In genomic region chr5:124032001-124032508, GRCm38 (mm10) we compare ENCODE assay signal across 8 mouse cellular contexts. TPM values are rescaled to one million over a fixed set of nuclear protein-coding genes. Genes with fewer than 3 reads are reported as not detected.
DNase-seq lines count a peak whose midpoint lies in the region; ATAC-seq and TF ChIP-seq lines count a peak whose summit lies in the region.

Gene Vps37b, minus strand, starts transcription at chr5:124032270.

- H3K9me3 ChIP-seq in embryonic facial prominence, embryonic 15.5 days (replicated peaks), result no peaks in the 10 kb centered on the region
- no peaks in the 10 kb centered on the region for H3K9me3 ChIP-seq in limb, embryonic 12.5 days
- no peaks in the 10 kb centered on the region for H3K9me3 ChIP-seq in midbrain, embryonic 14.5 days (ENCODE audit: control insufficient read depth, low read length)

- TF ChIP-seq CTCF in bone marrow macrophage, adult 2 months (IDR thresholded peaks at IDR 0.05; ENCODE audit: low read depth, low read length), result no peak

- TF ChIP-seq POLR2A in bone marrow macrophage, adult 2 months (IDR thresholded peaks at IDR 0.05; ENCODE audit: borderline replicate concordance, low read depth, low read length), result 0 out of 2 replicates have a peak, but pooled peaks have one; percentile 51

- peak within 1 kb of the TSS; percentile 77 for H3K4me3 ChIP-seq in bone marrow macrophage, adult 2 months (ENCODE audit: insufficient read depth, low read length)
- peak within 1 kb of the TSS; percentile 85 for H3K4me3 ChIP-seq in embryonic facial prominence, embryonic 15.5 days (replicated peaks)
- peak within 1 kb of the TSS; percentile 87 for H3K4me3 ChIP-seq in limb, embryonic 12.5 days (replicated peaks)
- H3K4me3 ChIP-seq in midbrain, embryonic 14.5 days (replicated peaks; ENCODE audit: low read depth, low read length), result peak within 1 kb of the TSS; percentile 95

- H3K4me1 ChIP-seq in bone marrow macrophage, adult 2 months (ENCODE audit: control insufficient read depth, insufficient read depth, low read length), result peaks cover 27% of the 10 kb centered on the region
- H3K4me1 ChIP-seq in embryonic facial prominence, embryonic 15.5 days, result peaks cover 33% of the 10 kb centered on the region
- H3K4me1 ChIP-seq in limb, embryonic 12.5 days (replicated peaks), result peaks cover 21% of the 10 kb centered on the region
- H3K4me1 ChIP-seq in midbrain, embryonic 14.5 days (ENCODE audit: control insufficient read depth, insufficient read depth, low read length), result peaks cover 23% of the 10 kb centered on the region

- peak; percentile 78 for ATAC-seq in embryonic facial prominence, embryonic 15.5 days (ENCODE audit: insufficient number of reproducible peaks, low FRiP score, low TSS enrichment, low read depth)
- ATAC-seq in limb, embryonic 12.5 days (ENCODE audit: insufficient number of reproducible peaks, insufficient read depth, low FRiP score, low TSS enrichment, low read depth), result peak; percentile 65; the same call in 1 of the 2 replicates
- ATAC-seq in midbrain, embryonic 14.5 days (ENCODE audit: low FRiP score, low TSS enrichment), result peak; percentile 78

- peak; percentile 90 for DNase-seq in A20 (ENCODE audit: low read depth, low spot score)
- peak; percentile 83 for DNase-seq in heart, adult 8-10 months (ENCODE audit: low spot score)
- DNase-seq in kidney, adult 8-10 months, result peak; percentile 81 to 88
- DNase-seq in midbrain, embryonic 14.5 days, result peak; percentile 96
- peak; percentile 87 for DNase-seq in spleen, adult 12 weeks (ENCODE audit: low spot score)

- H3K36me3 ChIP-seq in embryonic facial prominence, embryonic 15.5 days, result no peaks in the 10 kb centered on the region
- H3K36me3 ChIP-seq in limb, embryonic 12.5 days, result peaks cover 11% of the 10 kb centered on the region
- no peaks in the 10 kb centered on the region for H3K36me3 ChIP-seq in midbrain, embryonic 14.5 days (ENCODE audit: control insufficient read depth, insufficient read depth, low read length)

- peak within 1 kb of the TSS; percentile 24 for H3K27ac ChIP-seq in bone marrow macrophage, adult 2 months (ENCODE audit: insufficient read depth, low read depth, low read length)
- H3K27ac ChIP-seq in embryonic facial prominence, embryonic 15.5 days (replicated peaks), result peak within 1 kb of the TSS; percentile 94
- H3K27ac ChIP-seq in limb, embryonic 12.5 days, result peak within 1 kb of the TSS; percentile 94
- H3K27ac ChIP-seq in midbrain, embryonic 14.5 days (replicated peaks; ENCODE audit: low read depth, low read length), result peak within 1 kb of the TSS; percentile 93

- peak within 1 kb of the TSS; percentile 68 for H3K4me2 ChIP-seq in embryonic facial prominence, embryonic 15.5 days (replicated peaks)
- H3K4me2 ChIP-seq in limb, embryonic 12.5 days, result peak within 1 kb of the TSS; percentile 85
- peak within 1 kb of the TSS; percentile 83 for H3K4me2 ChIP-seq in midbrain, embryonic 14.5 days (ENCODE audit: low read length)

- H3K9ac ChIP-seq in embryonic facial prominence, embryonic 15.5 days, result peak within 1 kb of the TSS; percentile 84
- H3K9ac ChIP-seq in limb, embryonic 12.5 days (replicated peaks), result peak within 1 kb of the TSS; percentile 91
- H3K9ac ChIP-seq in midbrain, embryonic 14.5 days (replicated peaks; ENCODE audit: low read length), result peak within 1 kb of the TSS; percentile 96

- WGBS in embryonic facial prominence, embryonic 15.5 days, result under 1% methylated on average over 52 of the region's 52 CpGs
- under 1% methylated on average over 52 of the region's 52 CpGs for WGBS in limb, embryonic 12.5 days
- WGBS in midbrain, embryonic 14.5 days, result under 1% methylated on average over 52 of the region's 52 CpGs

- no peaks in the 10 kb centered on the region for H3K27me3 ChIP-seq in embryonic facial prominence, embryonic 15.5 days
- H3K27me3 ChIP-seq in limb, embryonic 12.5 days, result no peaks in the 10 kb centered on the region
- no peaks in the 10 kb centered on the region for H3K27me3 ChIP-seq in midbrain, embryonic 14.5 days (ENCODE audit: control insufficient read depth, insufficient read depth, low read length)

RNA-seq across cellular contexts. Expression of gene Vps37b, which starts in this region (rescaled TPM):
- polyA plus RNA-seq in bone marrow macrophage, adult 2 months (2012; ENCODE audit: insufficient read depth, insufficient read length, missing spikeins), result 16.8 and 18.2 TPM in 2 replicates
- 37.7 and 39.1 TPM in 2 replicates for polyA plus RNA-seq in embryonic facial prominence, embryonic 15.5 days (2015; fragmentation: Nextera tagmentation; extraction: Ambion mirVana)
- total RNA-seq in heart, adult 8-10 months (2022), result 10 to 100 TPM; 13.7 to 24.0 (median 16.5) TPM
- polyA plus RNA-seq in limb, embryonic 12.5 days (2016; fragmentation: Nextera tagmentation; extraction: Ambion mirVana), result 40.7 and 41.6 TPM in 2 replicates
- 58.0 and 72.4 TPM in 2 replicates for polyA plus RNA-seq in midbrain, embryonic 14.5 days (2014; fragmentation: Nextera tagmentation; extraction: Ambion mirVana)

Comparison
In these comparisons a context has a peak if more than half of its experiments do, and no peak if none do; other contexts are left out.
1. Peak in every context shown above with its lines: DNase-seq, ATAC-seq, H3K4me3 ChIP-seq and H3K27ac ChIP-seq.
2. H3K27ac ChIP-seq: peak in every context shown above with its lines; median percentile 94 in embryonic facial prominence, embryonic 15.5 days; 94 in limb, embryonic 12.5 days; 93 in midbrain, embryonic 14.5 days; 24 in bone marrow macrophage, adult 2 months.